Mouse (Mus musculus) heart, adult 2 months (tissue): ENCODE results near the gene Dgkb. TPM values are rescaled to one million over a fixed set of nuclear protein-coding genes. Genes with fewer than 3 reads are reported as not detected.

Experiments
- DNase-seq, 2 experiments: peaks; one replicate each; pipeline ENCODE4 v3.0.0; 2021
- H3K27ac ChIP-seq: fragments of 200-600 bp; 2 replicates; pipeline ENCODE4 v1.8.1; 2022
- H3K27me3 ChIP-seq: fragments of 200-500 bp; 2 replicates; pipeline ENCODE4 v1.6.1; 2012; ENCODE audit warnings: mild to moderate bottlenecking, low read length, inconsistent platforms, mixed read lengths; ENCODE audit not compliant: control insufficient read depth, insufficient read depth
- H3K36me3 ChIP-seq: fragments of 200-500 bp; 2 replicates; pipeline ENCODE4 v1.6.1; 2012; ENCODE audit warnings: low read length, inconsistent platforms; ENCODE audit not compliant: control insufficient read depth, insufficient read depth
- H3K4me1 ChIP-seq: fragments of 200-500 bp; 2 replicates; pipeline ENCODE4 v1.6.1; 2011; ENCODE audit warnings: low read length; ENCODE audit not compliant: control insufficient read depth, insufficient read depth
- H3K4me3 ChIP-seq: fragments of 200-600 bp; 2 replicates; pipeline ENCODE4 v1.8.1; 2022
- H3K79me2 ChIP-seq: fragments of 200-500 bp; replicated peaks from 2 replicates; pipeline ENCODE4 v1.6.1; 2012; ENCODE audit warnings: mild to moderate bottlenecking, inconsistent platforms, low read length, moderate library complexity, mixed read lengths; ENCODE audit not compliant: control insufficient read depth, insufficient read depth
- H3K9ac ChIP-seq: fragments of 200-500 bp; 2 replicates; pipeline ENCODE4 v1.6.1; 2012; ENCODE audit warnings: low read depth, mild to moderate bottlenecking, control low read depth, inconsistent platforms, low read length, mixed read lengths
- CTCF ChIP-seq: fragments of 200-600 bp; IDR thresholded peaks from 2 replicates; pipeline ENCODE4 v1.8.1; 2022; ENCODE audit warnings: antibody characterized with exemption, mild to moderate bottlenecking, moderate library complexity
- EP300 ChIP-seq: fragments of 200-500 bp; IDR thresholded peaks from 2 replicates; pipeline ENCODE4 v1.6.1; 2011; ENCODE audit warnings: low read depth, low read length, control low read depth; ENCODE audit not compliant: insufficient read depth
- POLR2A ChIP-seq: fragments of 200-500 bp; IDR thresholded peaks from 2 replicates; pipeline ENCODE4 v1.6.1; 2011; ENCODE audit warnings: mild to moderate bottlenecking, low read depth, low read length, control low read depth; ENCODE audit not compliant: insufficient read depth
- WGBS: fragments of 180-500 bp; shearing (Covaris S2); methylation state at CpG from one replicate; pipeline ENCODE4 v1.1.7; 2018; 5-methylcytosine and 5-hydroxymethylcytosine counted together
- intact Hi-C: fragments of 180-260 bp; cut with DNase I; formaldehyde crosslinking; loops from one replicate; pipeline ENCODE4 v1.15.1; 2025
- polyA plus RNA-seq: library from polyadenylated mRNA; depleted of rRNA; stranded (reverse); fragments of >200 nt; gene quantifications from 2 replicates; pipeline ENCODE4 v1.2.3, GENCODE M21; 2012
- total RNA-seq, 2 experiments: library from RNA; stranded (reverse); gene quantifications; 2 replicates each; pipeline ENCODE4 v1.2.3; 2021

The Dgkb gene
- total and polyA plus RNA-seq, 3 experiments: 0.23 to 1.1 (median 1.1) TPM

DNA sequence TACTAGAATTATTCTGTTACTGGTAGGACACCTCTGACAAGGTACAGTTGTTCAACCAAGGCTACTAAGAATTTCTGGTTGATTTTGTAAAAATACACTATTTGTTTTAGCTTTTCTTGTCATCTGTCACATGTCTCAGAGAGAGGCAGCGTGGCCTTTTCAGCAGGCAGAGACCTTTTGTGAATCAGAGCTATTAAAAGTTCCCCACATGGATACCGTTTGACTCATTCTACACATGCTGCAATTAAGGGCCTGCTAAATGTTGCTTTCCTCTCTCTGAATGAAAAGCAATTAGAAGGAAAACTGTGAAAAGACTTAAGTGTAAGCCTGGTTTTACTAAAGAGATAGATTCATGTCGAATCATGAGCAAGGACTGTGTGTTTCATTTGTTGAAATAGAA lies 683.4 kb downstream of the Dgkb start:
- H3K4me1 ChIP-seq: no peaks in the 10 kb centered on the region
- H3K36me3 ChIP-seq: no peaks in the 10 kb centered on the region
- no peak for DNase-seq
- H3K9ac ChIP-seq: no peak overlapping the region
- intact Hi-C loops: no loop called here
- 63% methylated on average over 3 of the region's 3 CpGs for WGBS
- H3K4me3 ChIP-seq: no peak overlapping the region
- H3K27me3 ChIP-seq: no peaks in the 10 kb centered on the region
- TF ChIP-seq POLR2A (no peak), CTCF (no peak), EP300 (no peak)
- no peaks in the 10 kb centered on the region for H3K79me2 ChIP-seq
- no peak overlapping the region for H3K27ac ChIP-seq

DNA sequence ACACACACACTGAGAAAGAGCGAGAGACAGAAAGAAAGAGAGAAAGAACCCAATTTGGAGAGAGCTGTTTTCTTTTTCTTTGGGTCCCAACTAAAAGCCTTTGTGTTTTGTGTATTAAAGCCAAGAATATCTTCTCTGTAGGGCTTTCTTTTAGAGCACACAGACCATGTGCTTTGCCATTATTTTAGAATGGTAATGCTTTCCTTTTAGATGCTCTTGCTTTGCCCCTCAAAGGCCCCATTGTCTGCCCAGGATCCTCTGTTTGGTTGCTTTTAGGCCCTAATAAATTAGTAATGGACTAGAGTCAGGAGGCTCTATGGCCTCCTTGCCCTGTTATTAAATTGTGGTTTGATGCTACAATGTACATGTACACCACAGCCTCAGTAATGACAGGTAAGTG lies 690.7 kb downstream of the Dgkb start:
- Histone ChIP-seq H3K27ac (no peak overlapping the region), H3K79me2 (no peaks in the 10 kb centered on the region), H3K27me3 (no peaks in the 10 kb centered on the region), H3K4me3 (no peak overlapping the region), H3K4me1 (no peaks in the 10 kb centered on the region), H3K36me3 (no peaks in the 10 kb centered on the region), H3K9ac (no peak overlapping the region)
- 50% methylated on average over 1 of the region's 1 CpGs for WGBS
- DNase-seq: no peak
- intact Hi-C loops: no loop called here
- no peak for TF ChIP-seq CTCF
- TF ChIP-seq EP300: no peak
- no peak for TF ChIP-seq POLR2A

- 71% methylated on average over 4 of the region's 4 CpGs for WGBS
These were observed 727.9 kb downstream of the Dgkb start for GRCm38 (mm10) chr12:38545431-38545830.

GRCm38 (mm10) chr12:38577141-38577540 lies 759.6 kb downstream of the Dgkb start:
- H3K79me2 ChIP-seq: no peaks in the 10 kb centered on the region
- H3K4me3 ChIP-seq: no peak overlapping the region
- 75% methylated on average over 6 of the region's 6 CpGs for WGBS
- DNase-seq: no peak
- intact Hi-C loops: no loop called here
- H3K27ac ChIP-seq: no peak overlapping the region
- H3K9ac ChIP-seq: no peak overlapping the region
- H3K27me3 ChIP-seq: no peaks in the 10 kb centered on the region
- H3K4me1 ChIP-seq: no peaks in the 10 kb centered on the region
- H3K36me3 ChIP-seq: no peaks in the 10 kb centered on the region
- no peak for TF ChIP-seq EP300
- TF ChIP-seq CTCF: no peak
- no peak for TF ChIP-seq POLR2A

More at GRCm38 (mm10) chr12:38545431-38545830, 727.9 kb downstream of the Dgkb start:
- no peaks in the 10 kb centered on the region for H3K36me3 ChIP-seq
- TF ChIP-seq CTCF (no peak), POLR2A (no peak), EP300 (no peak)
- no peaks in the 10 kb centered on the region for H3K79me2 ChIP-seq
- H3K27ac ChIP-seq: no peak overlapping the region
- intact Hi-C loops: no loop called here
- H3K4me1 ChIP-seq: no peaks in the 10 kb centered on the region
- no peaks in the 10 kb centered on the region for H3K27me3 ChIP-seq
- H3K4me3 ChIP-seq: no peak overlapping the region
- no peak overlapping the region for H3K9ac ChIP-seq
- no peak for DNase-seq

- Histone ChIP-seq H3K4me3 (no peak overlapping the region), H3K9ac (no peak overlapping the region), H3K4me1 (no peaks in the 10 kb centered on the region), H3K27ac (no peak overlapping the region), H3K36me3 (no peaks in the 10 kb centered on the region), H3K79me2 (no peaks in the 10 kb centered on the region), H3K27me3 (no peaks in the 10 kb centered on the region)
- DNase-seq: no peak
- WGBS: 43% methylated on average over 5 of the region's 5 CpGs
- intact Hi-C loops: no loop called here
- TF ChIP-seq EP300 (no peak), CTCF (no peak), POLR2A (no peak)
These were observed 761.8 kb downstream of the Dgkb start for GRCm38 (mm10) chr12:38579191-38579817.

- 71% methylated on average over 4 of the region's 4 CpGs for WGBS
- Histone ChIP-seq H3K79me2 (no peaks in the 10 kb centered on the region), H3K9ac (no peak overlapping the region), H3K36me3 (no peaks in the 10 kb centered on the region), H3K4me3 (no peak overlapping the region), H3K4me1 (no peaks in the 10 kb centered on the region), H3K27ac (no peak overlapping the region), H3K27me3 (no peaks in the 10 kb centered on the region)
- TF ChIP-seq CTCF: no peak
- DNase-seq: no peak
- intact Hi-C loops: no loop called here
These were observed 768.9 kb downstream of the Dgkb start for GRCm38 (mm10) chr12:38586368-38586865.
